ENCODE assay signal across 9 mouse cellular contexts in the genomic region with DNA sequence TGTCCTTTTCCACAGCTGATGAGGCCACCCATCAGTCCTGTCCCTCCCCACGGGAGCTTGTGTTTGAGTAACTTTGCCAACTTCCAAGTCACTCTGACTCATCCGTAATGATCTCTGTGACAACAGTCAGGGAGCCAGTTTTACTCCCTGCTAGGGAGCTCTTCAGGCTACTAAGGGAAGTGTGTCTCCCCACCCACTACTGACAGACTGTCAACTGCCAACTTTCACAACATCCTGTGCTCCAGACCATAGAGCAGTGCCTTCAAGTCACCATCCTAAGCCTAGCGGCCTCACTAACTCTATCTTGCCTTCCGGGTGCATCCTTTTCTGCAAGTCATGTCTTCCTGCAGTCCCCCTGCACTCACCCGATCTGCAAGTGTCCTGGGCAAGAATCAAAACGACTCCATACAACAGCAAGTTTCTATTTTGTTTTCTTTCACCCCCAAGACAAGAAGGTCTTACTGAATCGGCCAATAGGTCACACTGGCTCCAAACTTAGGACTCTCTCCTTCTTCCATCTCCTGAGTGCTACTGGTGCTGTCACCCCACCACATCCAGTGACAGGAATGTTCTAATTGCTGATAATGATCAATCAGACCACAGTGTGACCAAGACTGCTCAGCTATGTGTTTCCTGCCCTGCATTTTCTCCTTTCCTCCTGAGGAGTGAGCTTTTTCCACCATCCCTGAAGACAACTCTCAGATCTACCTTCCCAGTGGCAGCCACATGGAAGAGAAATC. TPM values are rescaled to one million over a fixed set of nuclear protein-coding genes. Genes with fewer than 3 reads are reported as not detected.
DNase-seq lines count a peak whose midpoint lies in the region; ATAC-seq lines count a peak whose summit lies in the region.
"Had no signal": no experiment of that assay in that cellular context is flagged by ENCODE, and none has a peak within 500 bp of the region (broad histone marks: within the 10 kb centered on the region; RNA-seq: fewer than 3 reads in every experiment).

No protein-coding gene starts in this region.

- intact Hi-C loops in heart, postnatal 10 days (cut with DNase I) = no loop called here

- H3K36me3 ChIP-seq in kidney, embryonic 15.5 days = no peaks in the 10 kb centered on the region
- H3K36me3 ChIP-seq in hindbrain, embryonic 11.5 days (ENCODE audit: control insufficient read depth, insufficient read depth, low read length) = no peaks in the 10 kb centered on the region

- H3K4me3 ChIP-seq in kidney, embryonic 15.5 days (replicated peaks) = no peak overlapping the region
- no peak overlapping the region for H3K4me3 ChIP-seq in hindbrain, embryonic 11.5 days (ENCODE audit: low read depth, low read length)

- no peak overlapping the region for H3K27ac ChIP-seq in kidney, embryonic 15.5 days
- H3K27ac ChIP-seq in hindbrain, embryonic 11.5 days (ENCODE audit: low read depth, low read length) = no peak overlapping the region

- no peaks in the 10 kb centered on the region for H3K27me3 ChIP-seq in kidney, embryonic 15.5 days
- no peaks in the 10 kb centered on the region for H3K27me3 ChIP-seq in hindbrain, embryonic 11.5 days (ENCODE audit: control insufficient read depth, insufficient read depth, low read length)

- H3K9ac ChIP-seq in kidney, embryonic 15.5 days = no peak overlapping the region
- H3K9ac ChIP-seq in hindbrain, embryonic 11.5 days (ENCODE audit: low read depth, low read length) = no peak overlapping the region

- DNase-seq in urinary bladder, postnatal 14 days (ENCODE audit: low spot score) = peak; percentile 18
- DNase-seq in urinary bladder, postnatal 25 days (ENCODE audit: low spot score) = no peak
- peak; percentile 23 to 29 for DNase-seq in heart, postnatal 10 days
- peak; percentile 42 for DNase-seq in lung, postnatal 25 days (ENCODE audit: low spot score)
- peak; percentile 41 for DNase-seq in thymus, postnatal 4 days
- no peak for DNase-seq in hindbrain, embryonic 11.5 days (ENCODE audit: low spot score)
- no peak for DNase-seq in cerebellum, postnatal 25 days
- DNase-seq: spleen, adult 18-20 months had no signal

- no peaks in the 10 kb centered on the region for H3K9me3 ChIP-seq in kidney, embryonic 15.5 days (replicated peaks)
- H3K9me3 ChIP-seq in hindbrain, embryonic 11.5 days (ENCODE audit: control insufficient read depth, low read length) = no peaks in the 10 kb centered on the region

- WGBS in kidney, embryonic 15.5 days = 44% methylated on average over 7 of the region's 7 CpGs
- WGBS in hindbrain, embryonic 11.5 days = 62% methylated on average over 7 of the region's 7 CpGs

- H3K4me1 ChIP-seq in kidney, embryonic 15.5 days = peaks cover 7% of the 10 kb centered on the region; the same call in 1 of the 2 replicates
- no peaks in the 10 kb centered on the region for H3K4me1 ChIP-seq in hindbrain, embryonic 11.5 days (replicated peaks; ENCODE audit: control insufficient read depth, insufficient read depth, low read length)

- ATAC-seq in kidney, embryonic 15.5 days (replicated peaks; ENCODE audit: low FRiP score) = no peak; the same call in 1 of the 2 replicates
- ATAC-seq in hindbrain, embryonic 11.5 days (ENCODE audit: low FRiP score) = no peak

- no peak overlapping the region for H3K4me2 ChIP-seq in kidney, embryonic 15.5 days
- no peak overlapping the region for H3K4me2 ChIP-seq in hindbrain, embryonic 11.5 days (replicated peaks; ENCODE audit: low read depth, low read length)

RNA-seq across cellular contexts. Expression of gene Prkar2b, which starts 43.3 kb away (rescaled TPM):
- 10 to 100 TPM; 15.3 to 51.6 TPM for total RNA-seq in heart, postnatal 10 days (2021)
- 21.1 and 22.7 TPM in 2 replicates for polyA plus RNA-seq in kidney, embryonic 15.5 days (2015; fragmentation: Nextera tagmentation; extraction: Ambion mirVana)
- polyA plus RNA-seq in hindbrain, embryonic 11.5 days (2014; fragmentation: Nextera tagmentation; extraction: Ambion mirVana) = 75.5 and 80.6 TPM in 2 replicates

Comparison
In these comparisons a context has a peak if more than half of its experiments do, and no peak if none do; other contexts are left out.
1. DNase-seq: peak in urinary bladder, postnatal 14 days (single experiment), heart, postnatal 10 days (2 of 2), lung, postnatal 25 days (single experiment) and thymus, postnatal 4 days (single experiment); none in urinary bladder, postnatal 25 days (single experiment), hindbrain, embryonic 11.5 days (single experiment) and cerebellum, postnatal 25 days (0 of 2).